Mouse (Mus musculus) embryo, embryonic 11 days (tissue): ENCODE measurements around the gene Paqr7.

Experiments used
- DNase-seq: peaks from one replicate; pipeline ENCODE4 v3.0.0-alpha.2; 2015

Gene Paqr7

DNA sequence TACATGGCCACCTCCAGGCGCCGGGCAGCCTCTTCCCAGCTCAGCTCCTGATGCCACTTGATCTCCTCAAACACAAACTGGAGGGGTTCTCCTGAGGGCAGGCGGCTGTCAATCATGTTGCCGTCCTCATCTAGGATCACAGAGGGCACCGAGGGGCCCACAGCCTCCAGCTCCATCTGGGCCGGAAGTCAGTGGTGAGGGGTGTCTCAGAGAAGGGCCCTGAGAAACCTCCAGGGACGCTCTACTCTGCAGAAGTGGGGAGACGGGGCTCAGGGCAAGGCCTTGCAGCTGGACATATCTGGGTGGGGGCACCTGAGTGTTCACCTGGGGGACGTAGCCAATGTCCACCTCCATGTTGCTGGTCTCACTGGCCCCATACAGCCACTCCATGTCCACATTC is 46.2 kb downstream of the Paqr7 start:
- DNase-seq, result no peak

GRCm38 (mm10) chr4:134543261-134543660 is 46.8 kb downstream of the Paqr7 start:
- DNase-seq, result peak; percentile 85

GRCm38 (mm10) chr4:134546814-134547705 is 50.6 kb downstream of the Paqr7 start:
- DNase-seq, result no peak

GRCm38 (mm10) chr4:134548169-134548938 is 51.9 kb downstream of the Paqr7 start:
- DNase-seq, result no peak

- no peak for DNase-seq
Observed at GRCm38 (mm10) chr4:134549899-134550298, 53.4 kb downstream of the Paqr7 start.

DNA sequence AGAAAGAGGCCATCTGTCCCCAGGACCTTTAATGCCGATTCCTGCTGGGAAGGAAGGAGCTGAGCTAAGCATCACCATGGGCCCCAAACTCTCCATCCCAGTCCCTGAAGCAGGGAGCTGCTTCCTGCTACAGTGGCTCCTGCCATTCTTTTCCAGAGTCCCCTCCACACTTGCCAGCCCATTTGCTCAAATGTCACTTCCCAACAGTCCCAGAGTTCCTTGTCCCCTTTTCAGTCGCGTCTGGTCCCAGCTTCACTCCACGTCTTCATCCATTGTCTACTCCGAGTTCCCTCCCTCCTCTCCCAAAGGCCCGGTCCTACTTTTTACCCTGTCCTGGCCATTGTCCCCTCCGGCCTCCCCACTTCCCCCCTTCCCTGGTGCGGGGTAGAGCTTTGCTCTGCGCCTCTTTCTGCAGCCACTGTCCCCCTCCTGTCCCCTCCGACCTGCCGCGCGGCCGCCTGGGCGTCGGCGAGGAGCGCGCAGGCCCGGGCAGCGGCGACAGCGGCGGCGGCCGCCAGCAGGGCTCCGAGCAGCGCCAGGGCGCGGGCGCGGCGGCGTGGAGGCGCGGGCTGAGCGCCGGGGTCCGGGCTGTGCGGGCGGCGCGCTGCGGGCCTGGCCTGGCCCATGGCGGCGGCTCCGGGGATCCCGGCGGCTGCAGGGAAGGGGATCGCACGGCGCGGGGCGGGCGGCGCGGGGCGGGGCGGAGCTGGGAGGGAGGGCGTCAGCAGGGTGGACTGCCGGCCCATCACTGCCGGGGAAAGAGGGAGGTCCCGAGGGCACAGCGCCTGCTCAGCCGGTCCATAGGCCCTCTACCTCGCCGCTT is 55.2 kb downstream of the Paqr7 start, which contains the start of gene Selenon:
Selenon (minus strand) TSS at position 673 of the 823 bp plus-strand sequence.
- DNase-seq, result peak; percentile 78

- no peak for DNase-seq
Observed at GRCm38 (mm10) chr4:134553631-134554030, 57.1 kb downstream of the Paqr7 start.

GRCm38 (mm10) chr4:134555956-134556580 is 59.6 kb downstream of the Paqr7 start:
- no peak for DNase-seq

- peak; percentile 63 for DNase-seq
Observed at GRCm38 (mm10) chr4:134557626-134558249, 61.2 kb downstream of the Paqr7 start.

DNA sequence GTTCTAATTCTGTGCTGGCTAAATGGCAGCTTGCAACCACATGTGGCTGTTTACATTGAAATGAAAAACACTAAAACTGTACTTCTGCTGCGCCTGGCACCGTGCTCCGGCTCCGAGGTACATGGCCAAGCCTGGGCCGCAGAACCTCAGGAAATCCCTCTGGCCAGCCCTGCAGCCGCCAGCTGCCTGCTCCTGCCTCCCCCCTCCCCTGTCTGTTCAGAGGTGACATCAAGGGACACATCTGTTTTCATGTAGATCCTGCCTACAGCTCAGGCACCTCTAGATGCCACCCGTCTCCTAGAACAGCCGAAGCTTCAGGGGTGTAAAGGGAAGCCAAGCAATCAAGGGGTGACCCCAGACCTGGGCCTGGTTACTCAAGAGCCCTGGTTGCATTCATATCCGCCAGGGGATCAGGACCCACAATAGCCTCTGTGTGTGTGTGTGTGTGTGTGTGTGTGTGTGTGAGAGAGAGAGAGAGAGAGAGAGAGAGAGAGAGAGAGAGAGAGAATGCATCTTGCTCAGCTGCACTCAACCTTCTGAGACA is 62.1 kb downstream of the Paqr7 start:
- DNase-seq, result no peak

DNA sequence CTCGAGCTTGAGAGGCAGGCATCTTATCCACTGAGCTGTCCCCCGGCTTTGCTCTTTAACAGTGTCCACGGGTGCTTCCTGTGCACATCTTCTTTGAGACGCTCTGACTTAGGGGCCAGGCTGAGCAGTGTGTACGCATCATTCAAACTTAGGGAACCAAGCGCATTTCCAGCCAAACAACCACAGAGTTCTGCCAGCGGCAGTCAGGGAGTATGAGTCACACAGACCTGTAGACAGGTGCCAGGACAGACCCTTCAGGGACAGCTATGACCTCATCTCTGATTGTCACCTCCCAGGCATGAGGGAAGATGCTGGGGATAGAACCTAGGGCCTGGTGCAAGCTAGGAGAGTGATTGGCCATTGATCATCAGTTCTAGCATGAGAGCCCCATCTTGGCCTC is 62.7 kb downstream of the Paqr7 start:
- no peak for DNase-seq
